Mouse (Mus musculus): Measurements from ENCODE around the gene Dnm1. TPM values are rescaled to one million over a fixed set of nuclear protein-coding genes. Genes with fewer than 3 reads are reported as not detected.
"Not testable (repeated sequence)": the region's sequence is repeated elsewhere in the genome, so short reads cannot be mapped to it uniquely, and the experiment has no call there.

Dnm1 gene
- total RNA-seq, 2 experiments from 2014 or later: 9.1 TPM

DNA sequence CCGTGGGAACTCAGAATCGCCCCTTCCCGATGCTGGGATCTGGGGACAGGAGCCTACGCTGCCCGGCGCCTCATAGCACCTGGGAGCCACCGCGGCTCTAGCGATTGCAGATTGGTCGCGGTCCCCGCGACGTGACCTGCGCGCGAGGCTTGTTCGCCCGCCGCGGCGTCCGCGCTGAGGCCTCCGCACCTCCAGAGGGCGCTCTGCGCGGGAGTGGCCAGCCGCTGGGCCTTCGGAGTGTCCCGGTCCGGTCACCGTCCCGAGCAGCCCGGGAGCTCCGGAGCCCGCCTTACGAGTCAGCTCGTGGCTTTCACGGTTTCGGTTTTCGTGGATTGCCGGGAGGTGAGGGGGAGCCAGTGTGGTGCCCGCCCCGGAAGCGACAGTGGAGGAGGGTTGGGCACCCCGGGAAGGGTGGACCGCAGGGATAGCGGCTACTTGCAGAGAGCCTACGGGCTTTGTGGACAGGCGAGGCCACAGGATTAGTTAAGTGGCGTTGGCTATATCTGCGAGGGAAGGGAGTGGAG lies 9.7 kb upstream of the Dnm1 start:
- peak; percentile 96 to 98 for DNase-seq
- intact Hi-C loops (cut with DNase I): no loop called here

DNA sequence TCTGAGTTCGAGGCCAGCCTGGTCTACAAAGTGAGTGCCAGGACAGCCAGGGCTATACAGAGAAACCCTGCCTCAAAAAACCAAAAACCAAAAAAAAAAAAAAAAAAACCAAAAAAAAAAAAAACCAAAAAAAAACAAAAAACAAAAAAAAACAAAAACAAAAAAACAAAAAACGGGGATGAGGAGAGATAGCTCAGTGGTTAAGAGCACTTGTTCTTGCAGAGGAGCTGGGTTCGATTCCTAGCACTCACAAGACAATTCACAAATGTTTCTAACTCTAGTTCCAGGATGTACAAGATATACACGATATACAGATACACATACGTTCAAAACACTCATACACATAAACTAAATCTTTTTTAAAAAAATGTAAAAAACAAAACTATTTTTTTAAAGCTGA lies 9.1 kb upstream of the Dnm1 start:
- intact Hi-C loops (cut with DNase I); DNase-seq: not testable (repeated sequence)

DNA sequence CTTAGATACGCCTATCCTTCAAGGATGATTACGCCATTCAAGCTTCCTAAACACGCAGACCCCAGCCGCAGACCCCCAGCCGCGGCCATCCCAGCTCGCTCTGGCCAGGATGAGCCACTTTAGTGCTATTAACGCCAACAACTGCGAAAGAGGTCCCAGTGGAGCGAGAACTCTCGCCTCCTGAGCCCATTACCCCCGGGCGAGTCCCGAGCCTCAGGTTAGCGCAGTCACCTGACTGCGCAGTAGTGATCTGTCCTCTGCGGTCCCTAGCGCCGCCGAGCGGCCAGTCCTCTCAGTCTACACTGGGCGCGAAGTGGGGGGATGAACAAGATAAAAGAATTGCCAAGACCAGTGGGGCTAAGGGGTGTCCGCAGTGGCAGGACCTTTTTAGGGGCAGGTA lies 8.3 kb upstream of the Dnm1 start:
- DNase-seq: peak; percentile 64 to 70
- intact Hi-C loops (cut with DNase I): no loop called here

DNA sequence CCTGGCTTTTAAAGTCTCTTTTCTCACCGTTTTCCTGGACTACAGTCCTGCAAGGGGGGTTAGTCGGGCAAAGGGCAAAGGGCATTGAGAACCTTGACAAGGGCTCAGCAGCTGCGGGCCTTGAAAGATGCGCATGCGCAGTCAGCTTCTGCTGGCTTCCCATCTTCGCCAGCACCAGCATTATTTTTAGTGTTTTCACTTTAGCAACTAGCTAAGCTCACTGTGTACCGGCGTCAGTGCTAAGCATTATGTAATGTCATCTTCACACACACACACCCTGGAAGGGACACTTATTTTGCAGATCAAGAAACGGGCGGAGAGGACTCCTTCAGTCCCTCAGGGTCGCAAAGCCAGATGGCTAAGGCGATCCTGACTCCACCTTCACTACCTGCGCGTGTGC lies 7.6 kb upstream of the Dnm1 start:
- intact Hi-C loops (cut with DNase I): no loop called here
- DNase-seq: peak; percentile 76

DNA sequence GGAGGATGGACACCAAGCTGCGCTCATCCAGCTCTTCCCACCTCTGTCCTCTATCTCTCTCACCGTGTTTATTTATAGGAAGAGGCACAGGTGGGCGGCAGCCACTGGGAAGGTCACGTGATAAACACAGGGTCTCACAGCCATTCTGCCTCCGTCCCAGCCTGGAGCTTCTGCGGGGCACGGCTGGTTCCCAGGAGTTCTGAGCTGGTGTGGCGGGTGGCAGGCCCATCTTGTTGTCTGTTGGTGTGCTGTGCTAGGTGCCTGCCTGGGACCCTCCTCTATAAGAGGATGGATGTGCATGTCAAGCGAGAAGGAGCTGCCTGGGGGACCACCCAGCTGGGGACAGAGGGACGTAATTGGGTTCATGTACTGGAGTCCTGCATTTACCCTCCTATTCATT lies 5.2 kb upstream of the Dnm1 start:
- intact Hi-C loops (cut with DNase I): loop anchor here (10.0 kb wide), 1 partner anchor 54 kb away; no protein-coding TSS in a partner anchor

DNA sequence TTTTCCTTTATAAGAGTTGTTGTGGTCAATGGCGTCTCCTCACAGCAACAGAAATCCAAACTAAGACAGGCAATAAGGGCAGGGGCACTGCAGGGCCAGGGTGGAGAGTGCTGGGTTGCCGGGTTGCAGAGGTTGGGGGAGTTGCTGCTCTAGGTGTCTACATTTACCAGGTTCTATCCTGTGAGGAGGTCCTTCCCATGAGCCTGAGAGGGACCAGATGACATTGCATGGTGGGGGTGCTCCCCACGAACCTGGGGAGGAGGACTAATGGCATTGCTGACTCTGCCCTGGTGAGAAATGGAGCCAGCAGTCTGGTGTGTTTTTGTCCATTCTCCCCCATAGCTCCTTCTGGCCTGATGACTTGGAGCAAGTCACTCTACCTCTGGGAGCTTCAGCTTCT lies 4.6 kb upstream of the Dnm1 start:
- DNase-seq: no peak
- intact Hi-C loops (cut with DNase I): loop anchor here (10.0 kb wide), 1 partner anchor 53 kb away; no protein-coding TSS in a partner anchor

More for the DNA sequence above, 5.2 kb upstream of the Dnm1 start:
- DNase-seq: no peak

DNA sequence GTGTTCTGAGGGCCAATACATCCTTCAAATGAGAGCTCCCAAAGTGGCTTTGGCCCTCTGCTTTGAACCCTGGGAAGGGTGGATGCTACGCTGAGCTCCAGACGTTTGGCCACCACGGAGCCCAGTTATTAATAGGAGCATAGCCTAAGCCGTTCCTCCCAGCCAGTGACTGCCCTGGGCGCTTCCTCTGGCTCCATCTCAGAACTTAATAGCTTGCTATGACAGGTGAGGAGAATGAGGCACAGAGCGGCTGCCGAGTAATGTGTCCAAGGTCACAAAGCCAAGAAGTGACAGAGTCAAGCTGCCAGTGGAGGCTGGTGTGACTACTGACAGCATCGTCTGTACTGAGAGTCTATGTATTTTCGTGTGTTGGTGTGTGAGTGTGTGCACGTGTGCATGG lies 3.1 kb upstream of the Dnm1 start:
- no peak for DNase-seq
- intact Hi-C loops (cut with DNase I): loop anchor here (10.0 kb wide), 1 partner anchor 51 kb away; no protein-coding TSS in a partner anchor

DNA sequence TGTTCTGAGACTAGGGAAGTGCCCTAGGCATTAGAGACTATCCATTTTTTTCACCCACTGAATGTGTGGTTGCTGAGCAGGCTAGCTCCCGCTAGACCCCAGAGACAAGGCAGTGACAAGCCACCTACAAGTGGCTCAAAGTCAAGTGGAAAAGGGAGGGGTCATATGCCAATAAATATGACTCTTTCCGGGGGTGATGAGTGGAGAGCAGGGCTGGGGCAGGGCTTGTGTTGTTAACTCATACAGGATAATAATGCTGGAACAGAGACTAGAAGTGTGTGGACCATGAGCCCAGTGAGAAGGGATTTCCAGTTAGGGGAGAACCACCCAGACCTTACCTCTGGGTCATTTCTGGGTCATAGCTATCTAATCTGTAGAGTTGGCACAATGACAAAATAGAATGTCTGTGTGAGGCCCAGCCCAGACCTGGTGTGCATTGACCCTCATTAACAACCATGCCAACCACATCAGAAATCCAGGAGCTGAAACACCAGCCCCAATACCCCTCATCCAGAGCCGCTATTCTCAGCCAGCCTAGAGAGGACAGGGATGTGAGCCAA lies 1.3 kb upstream of the Dnm1 start:
- no peak for DNase-seq
- intact Hi-C loops (cut with DNase I): loop anchor here (10.0 kb wide), 1 partner anchor 50 kb away; no protein-coding TSS in a partner anchor

DNA sequence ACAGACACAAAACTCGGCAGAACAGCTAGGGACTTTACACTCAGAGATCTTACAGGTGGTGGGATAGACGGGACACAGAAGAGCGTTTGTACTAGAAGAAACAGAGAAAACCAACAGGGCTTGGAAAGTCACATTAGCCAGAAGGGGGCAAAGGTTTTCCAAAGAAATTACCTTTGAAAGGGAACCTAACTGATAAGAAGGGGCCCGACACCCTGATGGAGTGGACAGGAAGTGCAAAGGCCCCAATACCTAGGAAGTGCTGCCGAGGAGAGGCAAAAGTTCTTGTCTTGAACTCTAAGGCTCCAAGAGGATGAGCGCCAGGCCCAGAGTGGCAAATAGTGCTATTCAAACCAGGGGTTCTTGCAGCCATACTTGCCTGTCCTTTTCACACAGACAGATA lies 698 bp upstream of the Dnm1 start:
- no peak for DNase-seq
- intact Hi-C loops (cut with DNase I): loop anchor here (2.0 to 10.0 kb wide), 2 partner anchors 41 to 49 kb away; partner anchors contain the start of gene Ptges2

DNA sequence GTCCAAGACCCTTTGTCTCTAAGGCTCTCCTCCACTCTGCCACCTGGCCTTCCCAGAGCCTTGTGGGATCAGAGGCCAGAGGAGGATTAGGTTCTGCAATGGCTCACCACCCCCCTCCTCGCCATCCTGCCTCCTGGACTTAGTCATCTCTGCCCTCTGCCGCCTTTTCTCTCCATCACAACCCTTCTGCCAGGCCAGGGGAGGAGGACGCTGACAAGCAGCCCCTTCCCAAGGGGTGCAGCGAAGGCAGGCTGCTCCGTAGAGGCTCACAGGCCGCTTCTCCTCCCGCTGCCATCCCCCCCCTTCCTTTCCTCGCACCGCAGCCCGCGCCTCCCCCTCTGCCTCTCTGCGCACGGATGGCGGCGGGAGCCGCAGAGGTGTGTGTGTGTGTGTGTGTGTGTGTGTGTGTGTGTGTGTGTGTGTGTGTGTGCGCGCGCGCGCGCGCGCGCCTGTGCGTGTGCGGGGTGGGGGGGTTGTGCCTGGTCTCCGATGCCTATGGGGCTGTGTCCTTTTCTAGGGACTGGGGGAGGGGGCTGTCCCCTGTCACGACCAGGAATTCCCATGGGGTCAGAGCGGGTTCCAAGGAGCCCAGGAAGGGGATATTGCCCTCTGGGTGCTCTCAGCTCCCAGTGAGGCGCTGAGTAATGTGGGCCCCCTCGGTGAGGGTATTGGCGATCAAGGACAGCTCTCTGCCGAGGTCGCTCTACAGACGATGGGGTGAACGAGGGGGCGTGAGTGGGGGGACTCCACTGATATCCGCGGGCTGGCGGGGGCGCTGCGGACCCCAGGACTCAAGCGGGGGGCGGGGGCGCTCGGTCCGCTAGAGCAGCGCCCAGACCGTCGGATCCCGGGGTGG lies 759 bp downstream of the Dnm1 start, which contains the start of gene Ciz1:
Gene Ciz1 (plus strand): TSS at position 177 of the 856 bp plus-strand sequence.
- peak in 1 of 2 experiments; percentile 22 for DNase-seq
- intact Hi-C loops (cut with DNase I): loop anchor here (2.0 to 10.0 kb wide), 2 partner anchors 42 to 48 kb away; partner anchors contain the start of gene Ptges2

DNA sequence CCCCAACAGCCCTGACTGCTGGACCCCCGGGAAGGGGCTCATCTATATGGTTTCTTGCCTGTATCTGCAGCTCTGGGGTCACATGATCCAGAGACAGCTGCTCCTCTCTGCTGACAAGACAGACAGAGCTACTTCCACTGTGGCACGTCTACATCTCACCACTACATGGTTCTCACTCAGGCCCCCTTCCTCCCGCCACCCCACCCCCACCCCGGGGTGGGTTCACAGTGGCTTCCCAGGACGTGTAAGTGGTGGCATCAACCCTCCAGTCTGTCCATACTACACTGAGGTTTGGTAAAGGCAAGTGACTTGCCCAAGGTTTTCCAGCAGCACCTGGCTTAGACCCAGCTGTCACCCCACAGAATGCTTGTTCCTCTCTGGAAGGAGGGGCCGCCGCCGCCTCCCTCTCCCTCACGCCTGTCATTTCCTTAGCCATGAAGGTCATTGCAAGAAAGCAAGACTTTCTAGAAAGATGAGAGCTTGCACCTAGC lies 1.6 kb downstream of the Dnm1 start:
- intact Hi-C loops (cut with DNase I): loop anchor here (10.0 kb wide), 1 partner anchor 47 kb away; no protein-coding TSS in a partner anchor
- no peak for DNase-seq

DNA sequence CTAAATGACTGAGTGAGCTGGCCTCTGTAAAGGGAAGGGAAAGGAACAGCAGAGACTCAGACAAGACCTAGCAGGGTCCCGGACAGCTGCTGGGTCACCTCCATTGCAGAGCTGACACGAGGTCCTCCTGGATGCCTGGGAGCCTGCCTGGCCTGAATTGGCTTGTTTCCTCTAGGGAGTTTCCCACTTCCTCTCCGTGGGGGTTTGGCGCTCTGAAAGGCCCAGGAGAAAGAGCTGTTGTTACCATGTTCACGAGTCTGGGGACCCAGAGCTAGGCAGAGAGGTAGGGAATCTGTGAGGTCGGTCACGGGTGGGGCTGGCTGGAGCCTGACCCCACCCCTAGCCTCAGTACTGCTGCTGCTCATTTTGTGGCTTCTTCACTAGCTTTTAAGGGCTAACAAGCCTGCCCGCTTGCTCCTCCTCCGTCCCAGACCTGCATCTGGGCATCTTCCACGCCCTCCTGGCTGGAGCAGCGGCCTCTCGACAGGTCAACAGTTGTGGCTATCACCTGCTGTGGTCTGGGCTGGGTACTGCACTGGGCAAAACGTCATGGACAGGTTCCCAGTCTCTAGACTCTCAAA lies 2.6 kb downstream of the Dnm1 start:
- DNase-seq: peak in 1 of 2 experiments; percentile 22
- intact Hi-C loops (cut with DNase I): loop anchor here (10.0 kb wide), 1 partner anchor 46 kb away; no protein-coding TSS in a partner anchor

DNA sequence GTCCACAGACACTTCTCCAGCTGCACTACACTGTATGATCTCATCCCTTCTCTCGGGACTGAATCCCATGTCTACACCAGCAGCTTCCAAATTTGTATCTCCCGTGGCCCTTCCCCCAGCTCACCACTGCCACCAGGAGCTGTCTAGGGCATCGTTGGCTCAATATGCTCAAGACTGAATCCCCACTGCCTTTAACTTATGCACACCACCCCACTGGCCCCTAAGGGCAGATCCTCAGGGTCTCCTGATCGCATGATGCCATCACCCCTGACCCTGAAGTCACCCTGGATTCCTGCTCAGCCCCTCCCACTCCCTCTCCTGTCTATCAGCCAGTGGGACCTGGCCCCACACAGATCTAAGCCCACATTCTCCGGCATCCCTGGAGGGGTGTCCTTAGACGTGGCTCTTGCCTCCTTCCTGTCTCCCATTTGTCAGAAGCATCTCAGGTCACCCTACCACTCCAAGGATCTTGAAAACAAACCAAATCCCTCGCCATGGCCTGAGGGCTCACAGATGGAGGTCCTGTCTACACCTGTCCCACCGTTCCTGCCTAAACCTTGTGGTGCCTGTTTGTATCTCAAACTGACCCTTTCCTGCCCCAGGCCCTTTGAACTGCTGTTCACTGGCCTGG lies 3.4 kb downstream of the Dnm1 start:
- no peak for DNase-seq
- intact Hi-C loops (cut with DNase I): loop anchor here (10.0 kb wide), 1 partner anchor 45 kb away; no protein-coding TSS in a partner anchor

DNA sequence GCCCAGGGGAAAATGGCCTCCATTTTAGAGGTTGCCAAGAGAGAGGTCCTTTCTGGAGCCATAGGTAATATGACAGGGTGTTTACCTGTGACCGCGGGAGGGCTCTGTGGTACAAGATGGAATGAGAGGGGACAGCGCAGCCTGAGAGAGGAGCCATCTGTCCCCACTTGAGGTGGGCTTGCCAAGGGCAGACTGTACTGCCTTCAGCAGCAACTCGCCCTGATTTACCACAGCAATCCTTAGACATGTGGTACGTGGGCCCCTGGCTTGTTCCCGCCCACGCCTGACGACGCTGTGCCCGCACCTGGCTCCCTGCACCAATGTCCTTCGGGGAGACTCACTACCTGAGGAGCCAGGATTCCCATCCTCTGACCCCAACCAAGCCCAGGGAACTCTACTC lies 4.8 kb downstream of the Dnm1 start:
- intact Hi-C loops (cut with DNase I): no loop called here
- DNase-seq: no peak

DNA sequence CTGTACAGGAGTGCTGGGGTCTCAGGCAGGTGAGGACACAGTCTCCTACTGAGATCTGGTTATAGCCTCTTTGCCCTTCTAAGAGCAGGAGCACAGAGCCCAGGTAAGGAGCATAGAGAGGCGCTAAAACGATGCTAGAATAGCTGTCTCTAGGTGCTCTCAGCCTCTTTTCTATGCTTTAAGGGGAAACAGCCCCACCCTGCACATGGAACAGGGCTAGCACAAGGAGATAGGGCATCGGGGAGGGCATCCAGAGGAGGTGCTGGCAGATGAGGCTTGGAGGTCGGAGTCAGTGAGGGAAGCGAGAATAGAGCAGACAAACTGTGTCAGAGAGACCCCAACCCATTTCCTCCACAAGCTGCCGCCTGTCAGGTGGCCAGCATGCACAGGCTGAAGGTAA lies 6.1 kb downstream of the Dnm1 start:
- intact Hi-C loops (cut with DNase I): no loop called here
- DNase-seq: no peak

DNA sequence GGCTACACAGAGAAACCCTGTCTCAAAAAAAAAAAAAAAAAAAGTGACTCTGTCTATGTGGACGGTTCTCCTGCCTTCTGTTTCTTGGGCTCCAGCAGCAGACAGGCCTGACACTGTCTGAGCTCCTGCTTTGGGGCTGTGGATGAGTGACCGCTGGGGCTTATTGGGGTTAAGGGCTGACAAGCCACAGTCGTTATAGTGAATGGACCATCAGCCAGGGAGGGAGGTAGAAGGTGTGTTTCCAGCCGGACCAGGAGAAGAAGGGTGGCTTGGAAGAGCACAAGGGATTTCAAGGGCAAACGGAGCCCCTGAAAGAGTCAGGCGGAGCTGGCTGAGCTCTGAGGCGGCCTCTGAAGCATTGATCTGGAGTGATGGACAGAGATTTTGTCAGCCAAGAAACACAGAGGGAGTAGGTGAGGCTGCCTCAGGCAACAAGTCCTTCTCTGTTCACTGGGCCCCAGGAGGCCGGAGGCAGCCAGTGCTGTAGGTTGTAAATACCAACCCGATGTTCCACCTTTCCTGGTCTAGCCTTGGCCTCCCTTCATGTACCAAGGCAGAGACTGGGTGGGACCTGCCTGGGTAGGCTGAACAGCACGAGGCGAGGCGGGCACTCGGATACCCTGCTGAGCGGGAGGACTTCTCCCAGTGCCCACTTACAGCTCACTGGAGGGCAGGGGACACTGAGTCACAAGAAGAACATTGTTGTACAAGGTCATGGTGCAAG lies 8.4 kb downstream of the Dnm1 start:
- DNase-seq: no peak
- intact Hi-C loops (cut with DNase I): no loop called here

DNA sequence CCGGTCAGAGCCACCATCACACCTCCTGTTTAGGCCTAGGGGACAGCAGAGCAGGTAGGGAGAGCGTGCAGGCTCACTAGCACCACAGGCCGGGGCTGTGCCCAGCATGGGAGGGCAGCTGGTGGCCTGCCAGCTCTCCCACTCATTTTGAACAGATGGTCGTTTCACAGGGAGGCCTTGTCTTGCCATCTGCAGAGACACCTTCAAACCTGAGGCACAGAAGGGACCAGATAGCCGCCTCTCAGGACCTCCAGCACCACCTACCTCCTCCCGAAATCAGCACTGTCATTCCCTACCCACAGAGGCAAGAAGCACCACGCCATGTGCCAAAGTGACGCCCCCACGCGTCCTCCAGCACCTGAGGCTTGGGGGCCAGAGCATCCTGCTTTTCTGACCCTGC lies 9.1 kb downstream of the Dnm1 start:
- DNase-seq: no peak
- intact Hi-C loops (cut with DNase I): no loop called here

DNA sequence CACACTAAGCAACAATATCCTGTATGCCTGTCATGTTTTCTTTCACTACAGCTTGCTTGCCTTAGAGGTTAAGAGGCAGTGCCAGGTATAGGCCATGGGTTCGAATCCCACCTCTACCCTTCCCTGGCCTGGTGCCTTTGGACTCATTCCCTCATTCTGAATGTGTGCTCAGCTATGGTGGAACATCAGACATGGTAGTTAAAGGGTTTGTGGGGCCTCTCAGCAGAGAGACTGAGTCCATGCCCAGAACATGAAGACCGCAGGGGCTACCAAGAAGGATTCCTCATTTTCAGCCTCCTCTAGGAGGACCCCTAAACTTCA lies 9.8 kb downstream of the Dnm1 start:
- no peak for DNase-seq
- intact Hi-C loops (cut with DNase I): no loop called here

DNA sequence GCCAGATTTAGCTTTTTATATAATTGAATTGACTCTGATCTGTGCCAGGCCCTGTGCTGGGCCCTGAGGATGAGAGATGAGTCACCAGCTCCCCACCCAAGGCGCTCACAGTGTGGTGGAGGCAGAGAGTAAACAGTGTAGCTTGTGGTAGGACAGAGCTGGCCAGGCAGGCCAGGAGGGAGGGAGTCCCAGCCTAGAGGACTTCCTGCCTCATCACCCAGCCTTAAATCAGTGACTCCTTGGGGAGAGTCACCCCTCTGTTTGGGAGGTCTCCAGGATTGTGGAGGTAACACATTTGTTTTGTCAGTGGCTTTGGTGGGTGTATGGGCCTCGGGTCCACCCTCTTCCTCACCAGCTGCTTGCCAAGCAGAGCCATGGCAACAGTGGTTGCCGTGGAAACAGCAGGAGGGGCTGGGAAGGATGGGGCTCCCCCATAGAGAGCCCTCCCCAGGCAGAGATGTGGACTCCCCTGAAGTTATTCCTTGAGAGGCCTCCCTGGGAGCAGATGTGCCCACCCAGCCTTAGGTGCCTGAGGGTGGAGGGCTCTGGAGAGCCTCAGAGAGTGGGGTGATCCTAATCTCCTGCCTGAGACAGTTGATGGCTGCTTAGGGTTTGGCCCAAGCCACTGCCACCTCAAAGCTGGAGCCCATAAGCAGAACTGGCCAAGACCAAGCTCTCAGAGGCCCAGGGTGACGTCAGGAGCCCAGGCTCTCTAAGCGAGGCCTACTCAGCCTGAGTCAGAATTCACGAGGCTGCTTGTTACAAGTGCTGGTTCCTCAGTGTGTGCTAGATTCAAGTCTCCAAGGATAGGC lies 10.4 kb downstream of the Dnm1 start:
- DNase-seq: peak; percentile 51 to 57
- intact Hi-C loops (cut with DNase I): no loop called here

Data from heart, postnatal 14 days (tissue).